Mouse (Mus musculus): ENCODE results near the gene Ndufa10. TPM values are rescaled to one million over a fixed set of nuclear protein-coding genes. Genes with fewer than 3 reads are reported as not detected.
A peak's percentile ranks its signal among the peaks of the same experiment; 100 is the strongest.
"Not testable (repeated sequence)": the region's sequence is repeated elsewhere in the genome, so short reads cannot be mapped to it uniquely, and the experiment has no call there.

Ndufa10 gene
- total RNA-seq (2021) = 100 to 1,000 TPM; 261 to 268 TPM
- long read RNA-seq, experiment 1, transcript Ndufa10-201 (10 exons, 2,020 nt) = major isoform, 216 of 239 reads
- long read RNA-seq, experiment 1, partial matches to known transcripts = 5 of 239 reads
- long read RNA-seq, experiment 1, other reads (novel, unspliced or antisense) = 17 of 239 reads
- long read RNA-seq, experiment 2, transcript Ndufa10-201 (10 exons, 2,020 nt) = major isoform, 303 of 349 reads
- long read RNA-seq, experiment 2, partial matches to known transcripts = 11 of 349 reads
- long read RNA-seq, experiment 2, other reads (novel, unspliced or antisense) = 29 of 349 reads

GRCm38 (mm10) chr1:92473165-92474041 lies at the start of gene Ndufa10:
Ndufa10 (minus strand) TSS chr1:92473860.
- DNase-seq (ENCODE audit: low spot score in 2 of 2) = peak; percentile 93 to 95

GRCm38 (mm10) chr1:92521376-92521775 lies 47.7 kb upstream of the Ndufa10 start:
- peak; percentile 56 to 71 for DNase-seq (ENCODE audit: low spot score in 2 of 2)

- peak in 1 of 2 experiments; percentile 30 for DNase-seq (ENCODE audit: low spot score in 2 of 2)
Observed at GRCm38 (mm10) chr1:92519046-92519445, 45.4 kb upstream of the Ndufa10 start.

GRCm38 (mm10) chr1:92518561-92518960 lies 44.9 kb upstream of the Ndufa10 start, which contains the start of gene Olfr1414:
Olfr1414 (minus strand) TSS chr1:92518661.
- no peak for DNase-seq (ENCODE audit: low spot score in 2 of 2)

GRCm38 (mm10) chr1:92515390-92515789 lies 41.7 kb upstream of the Ndufa10 start:
- no peak for DNase-seq (ENCODE audit: low spot score in 2 of 2)

- DNase-seq (ENCODE audit: low spot score in 2 of 2) = not testable (repeated sequence)
Observed at GRCm38 (mm10) chr1:92511646-92512045, 38.0 kb upstream of the Ndufa10 start.

GRCm38 (mm10) chr1:92496001-92496400 lies 22.3 kb upstream of the Ndufa10 start, which contains the start of gene Olfr1415:
Olfr1415 (minus strand) TSS chr1:92496101.
- no peak for DNase-seq (ENCODE audit: low spot score in 2 of 2)

- DNase-seq (ENCODE audit: low spot score in 2 of 2) = no peak
Observed at GRCm38 (mm10) chr1:92485013-92485412, 11.4 kb upstream of the Ndufa10 start, which contains the start of gene Olfr1416. Olfr1416 (minus strand) TSS chr1:92485113.

- DNase-seq (ENCODE audit: low spot score in 2 of 2) = no peak
Observed at GRCm38 (mm10) chr1:92474066-92474578, 462 bp upstream of the Ndufa10 start.

GRCm38 (mm10) chr1:92468891-92469290 lies 4.8 kb downstream of the Ndufa10 start:
- no peak for DNase-seq (ENCODE audit: low spot score in 2 of 2)

GRCm38 (mm10) chr1:92458416-92458815 lies 15.2 kb downstream of the Ndufa10 start:
- no peak for DNase-seq (ENCODE audit: low spot score in 2 of 2)

GRCm38 (mm10) chr1:92457758-92458157 lies 15.9 kb downstream of the Ndufa10 start:
- no peak for DNase-seq (ENCODE audit: low spot score in 2 of 2)

- DNase-seq (ENCODE audit: low spot score in 2 of 2) = peak in 1 of 2 experiments; percentile 50
Observed at GRCm38 (mm10) chr1:92453751-92454445, 19.8 kb downstream of the Ndufa10 start.

- DNase-seq (ENCODE audit: low spot score in 2 of 2) = no peak
Observed at GRCm38 (mm10) chr1:92448293-92448692, 25.4 kb downstream of the Ndufa10 start.

- no peak for DNase-seq (ENCODE audit: low spot score in 2 of 2)
Observed at GRCm38 (mm10) chr1:92441453-92442063, 32.1 kb downstream of the Ndufa10 start.

- DNase-seq (ENCODE audit: low spot score in 2 of 2) = no peak
Observed at GRCm38 (mm10) chr1:92440066-92440750, 33.5 kb downstream of the Ndufa10 start.

- peak; percentile 63 to 72 for DNase-seq (ENCODE audit: low spot score in 2 of 2)
Observed at GRCm38 (mm10) chr1:92437678-92438271, 35.9 kb downstream of the Ndufa10 start.

GRCm38 (mm10) chr1:92436831-92437321 lies 36.8 kb downstream of the Ndufa10 start:
- peak in 1 of 2 experiments; percentile 64 for DNase-seq (ENCODE audit: low spot score in 2 of 2)

- no peak for DNase-seq (ENCODE audit: low spot score in 2 of 2)
Observed at GRCm38 (mm10) chr1:92434986-92435385, 38.7 kb downstream of the Ndufa10 start.

All from layer of hippocampus, postnatal 14 days (tissue).